Mouse (Mus musculus) hindbrain, embryonic 11.5 days (tissue): ENCODE results near the gene Cyp2c23. TPM values are rescaled to one million over a fixed set of nuclear protein-coding genes. Genes with fewer than 3 reads are reported as not detected.

Source experiments
- ATAC-seq: fragments of 200-750 bp; cut with Nextera tagmentation; 2 replicates; pipeline ENCODE4 v1.8.0; 2017; ENCODE audit warnings: mild to moderate bottlenecking, moderate TSS enrichment, moderate library complexity; ENCODE audit not compliant: low FRiP score
- DNase-seq: peaks from one replicate; pipeline ENCODE4 v3.0.0-alpha.2; 2015; ENCODE audit warnings: low spot score
- H3K27ac ChIP-seq: fragments of 300-500 bp; sonication (generic); 2 replicates; pipeline ENCODE4 v1.5.1; 2014; ENCODE audit warnings: mild to moderate bottlenecking, low read depth, low read length
- H3K27me3 ChIP-seq: fragments of 300-500 bp; sonication (generic); 2 replicates; pipeline ENCODE4 v1.6.1; 2014; ENCODE audit warnings: mild to moderate bottlenecking, low read length, moderate library complexity, mixed read lengths; ENCODE audit not compliant: control insufficient read depth, insufficient read depth
- H3K36me3 ChIP-seq: fragments of 300-500 bp; sonication (generic); 2 replicates; pipeline ENCODE4 v1.6.1; 2014; ENCODE audit warnings: mild to moderate bottlenecking, low read length, moderate library complexity, mixed read lengths; ENCODE audit not compliant: control insufficient read depth, insufficient read depth
- H3K4me1 ChIP-seq: fragments of 300-500 bp; sonication (generic); replicated peaks from 2 replicates; pipeline ENCODE4 v1.6.1; 2014; ENCODE audit warnings: low read length, mixed read lengths; ENCODE audit not compliant: control insufficient read depth, insufficient read depth
- H3K4me2 ChIP-seq: fragments of 300-500 bp; sonication (generic); replicated peaks from 2 replicates; pipeline ENCODE4 v1.6.1; 2014; ENCODE audit warnings: mild to moderate bottlenecking, low read depth, low read length
- H3K4me3 ChIP-seq: fragments of 300-500 bp; sonication (generic); 2 replicates; pipeline ENCODE4 v1.5.1; 2014; ENCODE audit warnings: low read depth, low read length
- H3K9ac ChIP-seq: fragments of 300-500 bp; sonication (generic); 2 replicates; pipeline ENCODE4 v1.6.1; 2014; ENCODE audit warnings: low read depth, low read length
- H3K9me3 ChIP-seq: fragments of 300-500 bp; sonication (generic); 2 replicates; pipeline ENCODE4 v1.6.1; 2016; ENCODE audit warnings: low read length; ENCODE audit not compliant: control insufficient read depth
- WGBS: fragments of 180-500 bp; shearing (Covaris S2); extraction: QIAGEN DNeasy Blood & Tissue Kit; methylation state at CpG from one replicate; pipeline ENCODE4 v1.1.7; 2014; 5-methylcytosine and 5-hydroxymethylcytosine counted together
- polyA plus RNA-seq: library from polyadenylated mRNA; unstranded; fragments of >200 nt; fragmentation: Nextera tagmentation; extraction: Ambion mirVana; gene quantifications from 2 replicates; pipeline ENCODE4 v1.2.1, GENCODE M21; 2014

Gene Cyp2c23
- polyA plus RNA-seq, 1 experiment from 2014 or later: not detected

DNA sequence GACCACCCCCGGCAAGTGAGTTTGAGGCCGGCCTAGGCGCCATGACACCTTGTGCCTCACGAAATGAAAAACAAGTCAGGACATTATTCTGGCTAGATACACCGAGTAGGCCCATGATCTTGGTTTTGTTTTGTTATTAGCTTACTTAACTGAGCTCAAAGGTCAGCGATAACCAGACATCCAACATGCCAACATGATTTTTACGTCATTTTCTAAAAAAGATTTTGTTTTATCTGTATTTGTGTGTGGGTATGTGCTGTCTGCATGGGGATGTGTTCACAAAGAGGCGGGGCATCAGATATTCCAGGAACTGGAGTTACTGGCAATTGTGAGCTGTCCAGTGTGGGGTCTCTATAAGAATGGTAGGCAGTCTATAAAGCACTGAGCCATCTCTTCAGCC, 56.9 kb downstream of the Cyp2c23 start:
- 92% methylated on average over 8 of the region's 8 CpGs for WGBS
- no peaks in the 10 kb centered on the region for H3K4me1 ChIP-seq
- H3K4me2 ChIP-seq: no peak overlapping the region
- no peak overlapping the region for H3K27ac ChIP-seq
- no peak overlapping the region for H3K9ac ChIP-seq
- H3K4me3 ChIP-seq: no peak overlapping the region
- ATAC-seq (no peak), DNase-seq (no peak)
- H3K27me3 ChIP-seq: no peaks in the 10 kb centered on the region
- H3K9me3 ChIP-seq: no peaks in the 10 kb centered on the region
- H3K36me3 ChIP-seq: no peaks in the 10 kb centered on the region

- no peak for ATAC-seq
- no peak overlapping the region for H3K9ac ChIP-seq
- no peak overlapping the region for H3K27ac ChIP-seq
- H3K4me2 ChIP-seq: no peak overlapping the region
- WGBS: 42% methylated on average over 8 of the region's 11 CpGs
- peak; percentile 14 for DNase-seq
- H3K36me3 ChIP-seq: no peaks in the 10 kb centered on the region
- H3K4me3 ChIP-seq: no peak overlapping the region
- no peaks in the 10 kb centered on the region for H3K9me3 ChIP-seq
- no peaks in the 10 kb centered on the region for H3K27me3 ChIP-seq
- H3K4me1 ChIP-seq: no peaks in the 10 kb centered on the region
Measured at GRCm38 (mm10) chr19:43968436-43969026, 60.5 kb downstream of the Cyp2c23 start.

DNA sequence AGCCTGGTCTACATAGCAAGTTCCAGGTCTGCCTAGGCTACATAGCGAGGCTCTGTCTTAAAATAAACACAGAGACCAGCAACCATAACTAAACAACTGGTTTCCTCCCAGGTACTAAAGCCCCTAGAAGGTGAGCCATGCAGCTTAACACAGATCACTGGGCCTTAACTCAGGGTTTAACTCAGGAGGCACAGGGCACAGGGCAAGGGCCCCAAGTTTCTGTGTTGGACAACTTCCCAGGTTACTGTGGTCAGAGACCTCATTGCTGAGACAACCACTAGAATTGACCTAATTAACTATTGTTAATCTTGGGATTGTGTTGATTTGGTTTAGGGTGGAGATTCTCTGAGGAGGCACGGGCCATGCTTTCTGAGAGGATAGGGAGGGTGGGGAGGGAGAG, 62.5 kb downstream of the Cyp2c23 start:
- Histone ChIP-seq H3K27me3 (no peaks in the 10 kb centered on the region), H3K9me3 (no peaks in the 10 kb centered on the region), H3K4me2 (no peak overlapping the region), H3K9ac (no peak overlapping the region), H3K4me1 (no peaks in the 10 kb centered on the region), H3K4me3 (no peak overlapping the region), H3K36me3 (no peaks in the 10 kb centered on the region), H3K27ac (no peak overlapping the region)
- DNase-seq: no peak
- WGBS: 88% methylated on average over 2 of the region's 2 CpGs
- ATAC-seq: no peak

DNA sequence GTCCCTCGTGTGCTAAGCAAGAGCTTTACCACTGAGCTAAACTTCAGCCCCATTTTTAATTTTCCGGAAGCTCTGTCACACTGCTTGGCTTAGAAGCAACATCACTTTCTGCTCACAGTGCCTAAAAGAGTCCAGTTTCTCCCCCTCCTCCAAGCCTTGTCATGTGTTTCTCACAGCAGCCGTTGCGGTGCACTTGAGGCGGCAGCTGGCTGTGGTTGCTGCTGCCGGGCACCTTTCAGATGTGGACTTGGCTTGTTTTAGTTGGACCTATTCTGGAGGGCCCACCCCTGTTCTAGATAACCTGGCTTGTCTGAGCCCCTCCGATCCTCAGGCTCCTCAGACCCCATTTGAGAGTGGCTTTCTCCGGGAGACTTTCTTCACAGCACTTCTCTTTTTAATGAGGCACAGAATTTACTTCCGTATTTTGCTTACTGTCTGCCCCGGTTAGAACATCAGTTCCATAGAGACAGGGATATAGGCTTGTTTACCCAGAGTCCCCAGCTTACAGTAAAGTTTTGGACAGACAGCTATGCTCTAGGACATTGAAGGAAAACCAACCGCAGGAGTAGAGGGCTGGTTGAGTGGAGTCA, 63.4 kb downstream of the Cyp2c23 start:
- no peak for ATAC-seq
- Histone ChIP-seq H3K4me3 (no peak overlapping the region), H3K4me1 (no peaks in the 10 kb centered on the region), H3K4me2 (no peak overlapping the region), H3K36me3 (no peaks in the 10 kb centered on the region), H3K9me3 (no peaks in the 10 kb centered on the region), H3K27ac (no peak overlapping the region), H3K27me3 (no peaks in the 10 kb centered on the region), H3K9ac (no peak overlapping the region)
- 90% methylated on average over 11 of the region's 11 CpGs for WGBS
- DNase-seq: no peak

DNA sequence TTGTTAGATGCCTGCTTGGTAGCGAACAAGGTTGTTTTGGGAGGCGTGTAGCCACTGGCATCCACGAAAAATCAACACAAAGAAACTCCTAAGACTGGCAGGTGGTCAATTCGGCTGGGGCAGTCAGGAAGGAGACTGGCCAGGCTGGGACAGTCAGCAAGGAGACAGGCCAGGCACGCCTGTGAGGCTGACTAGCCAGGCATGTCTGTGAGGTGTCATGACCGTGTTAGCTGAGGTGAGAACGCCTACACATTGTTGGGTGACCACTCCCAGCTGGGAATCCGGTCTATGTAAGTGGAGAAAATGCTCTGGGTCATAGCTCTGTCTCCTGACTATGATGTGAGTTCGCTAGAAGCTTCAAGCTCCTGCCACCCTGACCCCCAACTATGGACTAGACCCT, 66.2 kb downstream of the Cyp2c23 start:
- no peak overlapping the region for H3K4me3 ChIP-seq
- H3K9me3 ChIP-seq: no peaks in the 10 kb centered on the region
- H3K27me3 ChIP-seq: no peaks in the 10 kb centered on the region
- H3K36me3 ChIP-seq: no peaks in the 10 kb centered on the region
- no peak for ATAC-seq
- no peak for DNase-seq
- no peak overlapping the region for H3K27ac ChIP-seq
- no peak overlapping the region for H3K9ac ChIP-seq
- 65% methylated on average over 9 of the region's 9 CpGs for WGBS
- H3K4me1 ChIP-seq: no peaks in the 10 kb centered on the region
- no peak overlapping the region for H3K4me2 ChIP-seq

GRCm38 (mm10) chr19:43961185-43961584, 67.8 kb downstream of the Cyp2c23 start:
- Histone ChIP-seq H3K36me3 (no peaks in the 10 kb centered on the region), H3K4me2 (no peak overlapping the region), H3K9ac (no peak overlapping the region), H3K4me3 (no peak overlapping the region), H3K27ac (no peak overlapping the region), H3K27me3 (no peaks in the 10 kb centered on the region), H3K9me3 (no peaks in the 10 kb centered on the region), H3K4me1 (no peaks in the 10 kb centered on the region)
- WGBS: 88% methylated on average over 2 of the region's 2 CpGs
- no peak for ATAC-seq
- DNase-seq: peak; percentile 30

GRCm38 (mm10) chr19:43960014-43960413, 69.0 kb downstream of the Cyp2c23 start:
- H3K27ac ChIP-seq: no peak overlapping the region
- no peaks in the 10 kb centered on the region for H3K4me1 ChIP-seq
- no peaks in the 10 kb centered on the region for H3K27me3 ChIP-seq
- no peaks in the 10 kb centered on the region for H3K9me3 ChIP-seq
- no peak overlapping the region for H3K4me3 ChIP-seq
- DNase-seq: no peak
- H3K9ac ChIP-seq: no peak overlapping the region
- WGBS: 92% methylated on average over 11 of the region's 11 CpGs
- ATAC-seq: no peak
- H3K36me3 ChIP-seq: no peaks in the 10 kb centered on the region
- H3K4me2 ChIP-seq: no peak overlapping the region

DNA sequence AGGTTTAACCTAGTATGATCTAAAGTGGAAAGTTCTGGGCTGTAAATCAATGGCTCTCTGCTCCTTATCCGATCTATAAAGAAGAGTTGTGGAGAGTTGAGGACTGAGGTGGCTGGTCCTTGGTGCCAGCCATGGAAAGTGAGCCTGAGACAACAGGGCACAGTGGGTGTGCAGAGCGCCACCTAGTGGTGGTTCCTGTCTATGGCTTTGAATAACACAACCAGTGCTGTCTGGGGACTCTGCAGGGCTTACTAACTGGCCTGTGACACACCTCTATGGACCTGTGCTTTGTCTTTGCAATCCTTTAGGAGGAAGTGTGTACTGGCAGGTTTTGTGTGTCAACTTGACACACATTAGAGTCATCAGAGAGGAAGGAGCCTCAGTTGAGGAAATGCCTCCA, 69.8 kb downstream of the Cyp2c23 start:
- ATAC-seq (no peak), DNase-seq (peak; percentile 83)
- Histone ChIP-seq H3K9ac (no peak overlapping the region), H3K9me3 (no peaks in the 10 kb centered on the region), H3K27ac (no peak overlapping the region), H3K4me3 (no peak overlapping the region), H3K4me1 (no peaks in the 10 kb centered on the region), H3K36me3 (no peaks in the 10 kb centered on the region), H3K4me2 (no peak overlapping the region), H3K27me3 (no peaks in the 10 kb centered on the region)
- WGBS: 26% methylated on average over 2 of the region's 2 CpGs

DNA sequence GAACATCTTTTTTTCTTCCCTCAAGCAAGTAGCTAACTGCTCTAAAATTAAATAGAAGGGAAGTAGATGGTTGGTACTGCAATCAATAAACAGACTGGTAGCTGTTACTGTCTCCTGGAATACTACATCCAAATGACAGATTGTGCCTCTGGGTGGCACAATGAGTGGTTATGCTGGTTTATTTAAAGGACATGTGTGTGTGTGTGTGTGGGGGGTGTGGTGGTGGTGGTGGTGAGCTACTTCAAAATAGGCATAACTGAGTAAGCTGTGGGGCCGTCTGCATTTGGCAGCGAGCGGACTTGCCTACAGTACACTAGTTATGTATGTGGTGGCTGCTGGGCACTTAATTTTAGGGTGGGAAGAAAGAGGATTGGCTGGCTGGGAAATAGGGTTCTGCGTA, 71.1 kb downstream of the Cyp2c23 start:
- DNase-seq (no peak), ATAC-seq (no peak)
- Histone ChIP-seq H3K4me3 (no peak overlapping the region), H3K4me1 (no peaks in the 10 kb centered on the region), H3K4me2 (no peak overlapping the region), H3K27me3 (no peaks in the 10 kb centered on the region), H3K36me3 (no peaks in the 10 kb centered on the region), H3K9me3 (no peaks in the 10 kb centered on the region), H3K9ac (no peak overlapping the region), H3K27ac (no peak overlapping the region)
- WGBS: 83% methylated on average over 4 of the region's 4 CpGs
